Mouse (Mus musculus): Measurements from ENCODE around the gene Ccdc71l. TPM values are rescaled to one million over a fixed set of nuclear protein-coding genes. Genes with fewer than 3 reads are reported as not detected.
A peak's percentile ranks its signal among the peaks of the same experiment; 100 is the strongest.

Gene Ccdc71l
- polyA plus RNA-seq, 1 experiment from 2014 or later: 3.7 TPM

GRCm38 (mm10) chr12:32379296-32379725, 807 bp downstream of the Ccdc71l start:
- Histone ChIP-seq H3K36me3 (ENCODE audit: insufficient read depth, low read length) (no peaks in the 10 kb centered on the region), H3K4me1 (replicated peaks; ENCODE audit: insufficient read depth, low read length) (peaks cover 7% of the 10 kb centered on the region; the same call in 1 of the 2 replicates), H3K27ac (peak overlapping the region; percentile 96), H3K9ac (ENCODE audit: low read depth, low read length) (peak overlapping the region; percentile 84), H3K9me3 (replicated peaks; ENCODE audit: low read length) (no peaks in the 10 kb centered on the region), H3K4me3 (replicated peaks; ENCODE audit: low read depth, low read length) (peak overlapping the region; percentile 74), H3K27me3 (ENCODE audit: insufficient read depth, low read length) (no peaks in the 10 kb centered on the region), H3K4me2 (ENCODE audit: low read length) (peak overlapping the region; percentile 86)
- ATAC-seq (replicated peaks; ENCODE audit: low FRiP score, low read depth): peak; percentile 90
- DNase-seq (ENCODE audit: low spot score): peak; percentile 79
- WGBS: under 1% methylated on average over 56 of the region's 67 CpGs
- peak; percentile 70 for TF ChIP-seq CTCF (IDR thresholded peaks at IDR 0.05; ENCODE audit: low read depth)

- peaks cover 7% of the 10 kb centered on the region; the same call in 1 of the 2 replicates for H3K4me1 ChIP-seq (replicated peaks; ENCODE audit: insufficient read depth, low read length)
- no peaks in the 10 kb centered on the region for H3K9me3 ChIP-seq (replicated peaks; ENCODE audit: low read length)
- DNase-seq (ENCODE audit: low spot score): peak; percentile 8
- no peak; the same call in 1 of the 2 replicates for ATAC-seq (replicated peaks; ENCODE audit: low FRiP score, low read depth)
- H3K36me3 ChIP-seq (ENCODE audit: insufficient read depth, low read length): no peaks in the 10 kb centered on the region
- 1% methylated on average over 28 of the region's 28 CpGs for WGBS
- TF ChIP-seq CTCF (IDR thresholded peaks at IDR 0.05; ENCODE audit: low read depth): no peak
- H3K9ac ChIP-seq (ENCODE audit: low read depth, low read length): peak overlapping the region; percentile 84
- H3K27ac ChIP-seq: peak overlapping the region; percentile 96; the same call in 1 of the 2 replicates
- H3K4me3 ChIP-seq (replicated peaks; ENCODE audit: low read depth, low read length): peak overlapping the region; percentile 74
- H3K27me3 ChIP-seq (ENCODE audit: insufficient read depth, low read length): no peaks in the 10 kb centered on the region
- peak overlapping the region; percentile 86 for H3K4me2 ChIP-seq (ENCODE audit: low read length)
Measured at GRCm38 (mm10) chr12:32379731-32380130, 1.2 kb downstream of the Ccdc71l start.

DNA sequence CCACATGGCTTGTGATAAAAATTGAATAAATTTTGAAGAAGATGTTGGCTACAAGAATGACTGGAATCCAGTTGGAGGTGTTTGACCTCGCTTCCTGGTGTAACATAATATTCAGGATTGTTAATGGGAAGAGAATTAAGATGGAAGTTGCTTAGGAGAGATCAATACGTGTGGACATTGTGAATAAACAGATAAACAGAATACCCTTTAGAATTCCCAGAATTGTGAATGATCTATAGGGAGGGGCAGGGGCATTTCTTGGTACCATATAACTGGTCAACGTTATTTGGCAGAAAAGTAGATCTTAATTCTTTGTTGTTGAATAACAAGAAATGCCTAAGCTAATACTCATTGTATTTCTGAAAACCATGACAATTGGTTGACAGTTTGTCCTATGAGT, 2.0 kb downstream of the Ccdc71l start:
- peak overlapping the region; percentile 86 for H3K4me2 ChIP-seq (ENCODE audit: low read length)
- H3K27me3 ChIP-seq (ENCODE audit: insufficient read depth, low read length): no peaks in the 10 kb centered on the region
- peaks cover 7% of the 10 kb centered on the region; the same call in 1 of the 2 replicates for H3K4me1 ChIP-seq (replicated peaks; ENCODE audit: insufficient read depth, low read length)
- DNase-seq (ENCODE audit: low spot score) (no peak), ATAC-seq (replicated peaks; ENCODE audit: low FRiP score, low read depth) (no peak)
- no peaks in the 10 kb centered on the region for H3K9me3 ChIP-seq (replicated peaks; ENCODE audit: low read length)
- no peak overlapping the region for H3K27ac ChIP-seq
- 65% methylated on average over 3 of the region's 3 CpGs for WGBS
- no peak for TF ChIP-seq CTCF (IDR thresholded peaks at IDR 0.05; ENCODE audit: low read depth)
- no peak overlapping the region for H3K9ac ChIP-seq (ENCODE audit: low read depth, low read length)
- peak overlapping the region; percentile 16; the same call in 1 of the 2 replicates for H3K4me3 ChIP-seq (replicated peaks; ENCODE audit: low read depth, low read length)
- H3K36me3 ChIP-seq (ENCODE audit: insufficient read depth, low read length): no peaks in the 10 kb centered on the region

DNA sequence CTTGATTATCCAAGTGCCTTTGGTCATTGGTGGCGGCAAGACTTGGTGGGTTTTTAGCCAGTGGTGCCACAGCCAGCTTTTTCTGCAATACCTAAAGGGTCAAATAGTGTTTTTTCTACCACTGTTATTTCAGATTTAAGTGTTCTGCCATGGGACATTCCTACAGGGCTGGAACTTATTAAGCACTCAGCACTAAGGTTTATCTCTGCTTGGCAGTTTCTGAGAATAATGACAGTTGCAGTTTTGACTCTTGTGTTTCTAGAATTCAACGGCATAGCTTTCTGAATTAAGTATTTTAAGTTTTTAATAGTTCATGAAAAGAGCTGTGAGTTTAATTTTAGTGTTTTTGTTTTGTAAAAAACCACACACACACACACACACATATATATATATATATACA, 2.5 kb downstream of the Ccdc71l start:
- WGBS: 97% methylated on average over 2 of the region's 2 CpGs
- ATAC-seq (replicated peaks; ENCODE audit: low FRiP score, low read depth): no peak
- peak overlapping the region; percentile 86 for H3K4me2 ChIP-seq (ENCODE audit: low read length)
- H3K4me1 ChIP-seq (replicated peaks; ENCODE audit: insufficient read depth, low read length): peaks cover 7% of the 10 kb centered on the region; the same call in 1 of the 2 replicates
- DNase-seq (ENCODE audit: low spot score): no peak
- H3K9me3 ChIP-seq (replicated peaks; ENCODE audit: low read length): no peaks in the 10 kb centered on the region
- no peaks in the 10 kb centered on the region for H3K27me3 ChIP-seq (ENCODE audit: insufficient read depth, low read length)
- no peak overlapping the region for H3K27ac ChIP-seq
- H3K4me3 ChIP-seq (replicated peaks; ENCODE audit: low read depth, low read length): peak overlapping the region; percentile 7; the same call in 1 of the 2 replicates
- no peak for TF ChIP-seq CTCF (IDR thresholded peaks at IDR 0.05; ENCODE audit: low read depth)
- no peak overlapping the region for H3K9ac ChIP-seq (ENCODE audit: low read depth, low read length)
- H3K36me3 ChIP-seq (ENCODE audit: insufficient read depth, low read length): no peaks in the 10 kb centered on the region

DNA sequence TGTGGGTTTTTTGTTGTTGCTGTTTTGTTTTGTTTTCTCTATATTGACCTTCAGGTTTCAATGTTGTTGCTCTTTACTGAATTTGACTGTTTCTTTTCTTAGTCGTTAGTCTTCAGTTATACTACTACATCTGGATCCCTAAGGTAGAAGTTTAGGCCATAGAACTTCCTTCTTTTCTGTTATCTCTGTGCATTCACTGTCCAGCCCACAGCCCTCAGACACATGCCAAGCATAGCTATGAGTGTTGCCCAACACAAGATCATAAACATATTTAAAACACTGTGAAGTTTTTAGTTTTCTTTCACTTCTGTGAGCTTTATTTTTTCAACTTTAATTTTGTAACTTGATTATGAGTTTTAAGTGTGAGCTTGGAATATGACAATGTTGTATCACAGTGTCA, 41.0 kb downstream of the Ccdc71l start:
- 71% methylated on average over 1 of the region's 1 CpGs for WGBS
- no peaks in the 10 kb centered on the region for H3K27me3 ChIP-seq (ENCODE audit: insufficient read depth, low read length)
- H3K36me3 ChIP-seq (ENCODE audit: insufficient read depth, low read length): no peaks in the 10 kb centered on the region

GRCm38 (mm10) chr12:32427832-32428231, 49.3 kb downstream of the Ccdc71l start:
- DNase-seq (ENCODE audit: low spot score) (no peak), ATAC-seq (replicated peaks; ENCODE audit: low FRiP score, low read depth) (no peak)
- H3K4me3 ChIP-seq (replicated peaks; ENCODE audit: low read depth, low read length): no peak overlapping the region

More for the DNA sequence above, 41.0 kb downstream of the Ccdc71l start:
- no peak for TF ChIP-seq CTCF (IDR thresholded peaks at IDR 0.05; ENCODE audit: low read depth)
- no peak for DNase-seq (ENCODE audit: low spot score)
- no peak overlapping the region for H3K9ac ChIP-seq (ENCODE audit: low read depth, low read length)
- H3K4me1 ChIP-seq (replicated peaks; ENCODE audit: insufficient read depth, low read length): no peaks in the 10 kb centered on the region
- H3K4me3 ChIP-seq (replicated peaks; ENCODE audit: low read depth, low read length): no peak overlapping the region
- ATAC-seq (replicated peaks; ENCODE audit: low FRiP score, low read depth): no peak
- no peak overlapping the region for H3K27ac ChIP-seq
- no peaks in the 10 kb centered on the region for H3K9me3 ChIP-seq (replicated peaks; ENCODE audit: low read length)
- H3K4me2 ChIP-seq (ENCODE audit: low read length): no peak overlapping the region

GRCm38 (mm10) chr12:32431004-32431403, 52.5 kb downstream of the Ccdc71l start:
- Histone ChIP-seq H3K4me1 (replicated peaks; ENCODE audit: insufficient read depth, low read length) (no peaks in the 10 kb centered on the region), H3K27ac (no peak overlapping the region), H3K36me3 (ENCODE audit: insufficient read depth, low read length) (no peaks in the 10 kb centered on the region), H3K27me3 (ENCODE audit: insufficient read depth, low read length) (no peaks in the 10 kb centered on the region), H3K4me3 (replicated peaks; ENCODE audit: low read depth, low read length) (no peak overlapping the region), H3K4me2 (ENCODE audit: low read length) (no peak overlapping the region), H3K9ac (ENCODE audit: low read depth, low read length) (no peak overlapping the region), H3K9me3 (replicated peaks; ENCODE audit: low read length) (no peaks in the 10 kb centered on the region)
- TF ChIP-seq CTCF (IDR thresholded peaks at IDR 0.05; ENCODE audit: low read depth): no peak
- no peak for DNase-seq (ENCODE audit: low spot score)
- 71% methylated on average over 1 of the region's 1 CpGs for WGBS
- no peak for ATAC-seq (replicated peaks; ENCODE audit: low FRiP score, low read depth)

More at GRCm38 (mm10) chr12:32427832-32428231, 49.3 kb downstream of the Ccdc71l start:
- Histone ChIP-seq H3K36me3 (ENCODE audit: insufficient read depth, low read length) (no peaks in the 10 kb centered on the region), H3K4me1 (replicated peaks; ENCODE audit: insufficient read depth, low read length) (no peaks in the 10 kb centered on the region), H3K9ac (ENCODE audit: low read depth, low read length) (no peak overlapping the region), H3K9me3 (replicated peaks; ENCODE audit: low read length) (no peaks in the 10 kb centered on the region), H3K27me3 (ENCODE audit: insufficient read depth, low read length) (no peaks in the 10 kb centered on the region), H3K4me2 (ENCODE audit: low read length) (no peak overlapping the region), H3K27ac (no peak overlapping the region)
- TF ChIP-seq CTCF (IDR thresholded peaks at IDR 0.05; ENCODE audit: low read depth): no peak

Other genes with a start within 250 kb of the Ccdc71l start
- gene Pik3cg, start 170.0 kb upstream of the Ccdc71l start, polyA plus RNA-seq (2015; fragmentation: Nextera tagmentation; extraction: Ambion mirVana): 1.6 TPM in 2 replicates